Mouse (Mus musculus) thymus, postnatal 36 days (tissue): ENCODE data around the gene Gm20911.
"Not testable (repeated sequence)": the region's sequence is repeated elsewhere in the genome, so short reads cannot be mapped to it uniquely, and the experiment has no call there.

Experiments used
- DNase-seq, 2 experiments: peaks; one replicate each; pipeline ENCODE4 v3.0.0; 2022; ENCODE audit warnings: mixed read lengths in 2 of 2

Gene Gm20911

GRCm38 (mm10) chrY:81457707-81458106 is at the start of gene Gm20911:
Gene Gm20911, plus strand, starts transcription at chrY:81458007.
- DNase-seq, result not testable (repeated sequence)
